Mouse (Mus musculus) liver, postnatal 0 days (tissue): ENCODE data around the gene Sirt1. TPM values are rescaled to one million over a fixed set of nuclear protein-coding genes. Genes with fewer than 3 reads are reported as not detected.
"Not testable (repeated sequence)": the region's sequence is repeated elsewhere in the genome, so short reads cannot be mapped to it uniquely, and the experiment has no call there.

Experiments
- ATAC-seq: fragments of 200-750 bp; cut with Nextera tagmentation; 2 replicates; pipeline ENCODE4 v1.8.0; 2017; ENCODE audit warnings: mild to moderate bottlenecking, moderate library complexity
- DNase-seq: peaks from one replicate; pipeline ENCODE4 v3.0.0-alpha.2; 2016
- H3K27ac ChIP-seq: fragments of 300-500 bp; sonication (generic); 2 replicates; pipeline ENCODE4 v1.5.1; 2014; ENCODE audit warnings: antibody characterized with exemption, moderate library complexity, mild to moderate bottlenecking, low read depth
- H3K27me3 ChIP-seq: fragments of 300-500 bp; sonication (generic); 2 replicates; pipeline ENCODE4 v1.6.1; 2014; ENCODE audit warnings: low read length, control low read depth, mixed read lengths; ENCODE audit not compliant: insufficient read depth
- H3K36me3 ChIP-seq: fragments of 300-500 bp; sonication (generic); replicated peaks from 2 replicates; pipeline ENCODE4 v1.6.1; 2014; ENCODE audit warnings: mild to moderate bottlenecking, control low read depth, low read length, moderate library complexity, mixed read lengths; ENCODE audit not compliant: insufficient read depth
- H3K4me1 ChIP-seq: fragments of 300-500 bp; sonication (generic); 2 replicates; pipeline ENCODE4 v1.6.1; 2014; ENCODE audit warnings: antibody characterized with exemption, mild to moderate bottlenecking, control low read depth; ENCODE audit not compliant: insufficient read depth
- H3K4me2 ChIP-seq: fragments of 300-500 bp; sonication (generic); 2 replicates; pipeline ENCODE4 v1.6.1; 2014; ENCODE audit warnings: low read depth, mild to moderate bottlenecking, low read length, moderate library complexity, mixed read lengths
- H3K4me3 ChIP-seq: fragments of 300-500 bp; sonication (generic); 2 replicates; pipeline ENCODE4 v1.5.1; 2014; ENCODE audit warnings: low read depth, low read length
- H3K9ac ChIP-seq: fragments of 300-500 bp; sonication (generic); replicated peaks from 2 replicates; pipeline ENCODE4 v1.6.1; 2014; ENCODE audit warnings: mild to moderate bottlenecking, moderate library complexity
- H3K9me3 ChIP-seq: fragments of 300-500 bp; sonication (generic); 2 replicates; pipeline ENCODE4 v1.6.1; 2016; ENCODE audit warnings: mild to moderate bottlenecking, control low read depth, low read length, mixed read lengths
- CTCF ChIP-seq: sonication (generic); IDR thresholded peaks from 2 replicates; pipeline ENCODE4 v1.5.1; 2016; ENCODE audit warnings: antibody characterized with exemption, low read depth
- EP300 ChIP-seq: IDR thresholded peaks from 2 replicates; pipeline ENCODE4 v1.6.1; 2016; ENCODE audit warnings: antibody characterized with exemption, low read depth, mild to moderate bottlenecking
- WGBS: fragments of 180-500 bp; shearing (Covaris S2); extraction: QIAGEN DNeasy Blood & Tissue Kit; methylation state at CpG from one replicate; pipeline ENCODE4 v1.1.7; 2014; ENCODE audit not compliant: insufficient replicate concordance; 5-methylcytosine and 5-hydroxymethylcytosine counted together
- polyA plus RNA-seq: library from polyadenylated mRNA; unstranded; fragments of >200 nt; fragmentation: Nextera tagmentation; extraction: Ambion mirVana; gene quantifications from 2 replicates; pipeline ENCODE4 v1.2.1, GENCODE M21; 2015

The Sirt1 gene
- polyA plus RNA-seq, 1 experiment from 2014 or later: 2.8 TPM

DNA sequence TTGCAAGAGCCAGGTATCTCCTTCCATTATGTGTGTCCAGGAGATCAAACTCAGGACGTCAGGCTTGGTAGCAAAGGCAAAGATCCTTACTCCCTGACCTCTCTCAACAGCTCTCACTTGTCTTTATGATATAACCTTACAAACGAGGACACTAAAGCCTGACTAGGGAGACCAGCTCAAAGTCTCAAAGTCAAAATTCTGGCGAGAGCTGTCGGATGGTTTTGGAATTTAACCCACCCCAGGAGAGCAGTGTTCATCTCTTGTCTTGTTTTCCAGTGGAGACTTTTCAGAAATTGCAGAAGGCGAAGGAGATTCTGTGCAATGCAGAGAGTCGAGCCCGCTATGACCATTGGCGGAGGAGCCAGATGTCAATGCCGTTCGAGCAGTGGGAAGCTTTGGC is 15.5 kb upstream of the Sirt1 start:
- Histone ChIP-seq H3K9ac (no peak overlapping the region), H3K27ac (no peak overlapping the region), H3K4me3 (no peak overlapping the region), H3K4me1 (no peaks in the 10 kb centered on the region), H3K9me3 (no peaks in the 10 kb centered on the region), H3K36me3 (0 out of 2 replicates have a peak, but pooled peaks cover 3% of the 10 kb centered on the region), H3K27me3 (no peaks in the 10 kb centered on the region), H3K4me2 (no peak overlapping the region)
- ATAC-seq (no peak), DNase-seq (no peak)
- TF ChIP-seq EP300: no peak
- TF ChIP-seq CTCF: no peak
- 89% methylated on average over 10 of the region's 10 CpGs for WGBS

GRCm38 (mm10) chr10:63388948-63389347 is 7.4 kb upstream of the Sirt1 start:
- H3K4me1 ChIP-seq: 0 out of 2 replicates have a peak, but pooled peaks cover 5% of the 10 kb centered on the region
- WGBS: 56% methylated on average over 4 of the region's 4 CpGs
- H3K4me2 ChIP-seq: no peak overlapping the region
- ATAC-seq (no peak), DNase-seq (no peak)
- H3K4me3 ChIP-seq: no peak overlapping the region
- TF ChIP-seq CTCF (no peak), EP300 (no peak)
- H3K27ac ChIP-seq: no peak overlapping the region
- H3K9me3 ChIP-seq: no peaks in the 10 kb centered on the region
- H3K36me3 ChIP-seq: no peaks in the 10 kb centered on the region
- no peaks in the 10 kb centered on the region for H3K27me3 ChIP-seq
- H3K9ac ChIP-seq: no peak overlapping the region

DNA sequence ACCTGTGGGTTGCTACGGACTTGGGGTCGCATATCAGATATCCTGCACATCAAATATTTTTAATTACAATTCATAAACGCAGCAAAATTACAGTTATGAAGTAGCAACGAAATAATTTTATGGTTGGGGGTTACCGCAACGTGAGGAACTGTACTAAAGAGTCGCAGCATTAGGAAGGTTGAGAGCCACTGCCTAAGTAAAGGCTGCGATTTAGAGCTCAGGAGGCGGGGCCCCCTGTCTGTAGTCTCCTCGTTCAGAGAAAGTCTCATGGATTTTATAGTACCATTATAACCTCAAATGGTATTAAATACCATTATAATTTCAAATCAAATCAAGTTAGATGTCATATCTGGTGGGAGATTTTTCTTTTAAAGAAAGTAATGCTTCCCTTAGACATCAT is 5.5 kb upstream of the Sirt1 start:
- TF ChIP-seq EP300: no peak
- no peak for TF ChIP-seq CTCF
- no peak for DNase-seq
- ATAC-seq: no peak
- Histone ChIP-seq H3K4me3 (peak overlapping the region; percentile 59), H3K9me3 (no peaks in the 10 kb centered on the region), H3K27me3 (no peaks in the 10 kb centered on the region), H3K9ac (peak overlapping the region; percentile 67), H3K27ac (peak overlapping the region; percentile 77), H3K4me1 (peaks cover 8% of the 10 kb centered on the region), H3K4me2 (peak overlapping the region; percentile 83), H3K36me3 (no peaks in the 10 kb centered on the region)
- WGBS: under 1% methylated on average over 10 of the region's 10 CpGs

DNA sequence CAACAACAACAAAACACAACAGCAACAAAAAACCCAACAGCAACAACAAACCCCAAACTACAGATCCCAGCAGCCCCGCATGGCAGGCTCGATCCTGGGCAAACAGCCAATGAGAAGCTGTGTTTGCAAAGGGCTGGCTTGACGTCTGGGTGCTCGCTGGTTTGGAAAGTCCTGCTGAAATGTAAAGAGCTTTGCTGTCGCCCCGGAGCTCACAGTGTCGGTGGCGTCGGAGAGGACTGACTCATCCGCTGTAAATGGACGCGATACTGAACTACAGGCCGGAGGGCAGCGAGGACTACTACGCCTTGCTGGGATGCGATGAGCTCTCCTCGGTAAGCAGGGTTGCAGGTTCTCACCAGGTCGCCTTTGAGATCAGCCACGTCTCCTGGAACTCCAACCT is 4.9 kb upstream of the Sirt1 start:
- 0% methylated on average over 19 of the region's 19 CpGs for WGBS
- Histone ChIP-seq H3K27me3 (no peaks in the 10 kb centered on the region), H3K4me3 (peak overlapping the region; percentile 59), H3K4me1 (peaks cover 14% of the 10 kb centered on the region), H3K9me3 (no peaks in the 10 kb centered on the region), H3K4me2 (peak overlapping the region; percentile 83), H3K9ac (peak overlapping the region; percentile 67), H3K36me3 (no peaks in the 10 kb centered on the region), H3K27ac (peak overlapping the region; percentile 77)
- TF ChIP-seq EP300: no peak
- no peak for TF ChIP-seq CTCF
- peak; percentile 74 for ATAC-seq
- peak; percentile 88 for DNase-seq

GRCm38 (mm10) chr10:63385897-63386296 is 4.4 kb upstream of the Sirt1 start:
- not testable (repeated sequence) for H3K36me3 ChIP-seq, H3K27ac ChIP-seq, H3K9me3 ChIP-seq, DNase-seq, H3K27me3 ChIP-seq, ATAC-seq
- H3K4me2 ChIP-seq: peak overlapping the region; percentile 83
- peak overlapping the region; percentile 67 for H3K9ac ChIP-seq
- WGBS: 24% methylated on average over 5 of the region's 5 CpGs
- H3K4me3 ChIP-seq: peak overlapping the region; percentile 59
- H3K4me1 ChIP-seq: peaks cover 14% of the 10 kb centered on the region

DNA sequence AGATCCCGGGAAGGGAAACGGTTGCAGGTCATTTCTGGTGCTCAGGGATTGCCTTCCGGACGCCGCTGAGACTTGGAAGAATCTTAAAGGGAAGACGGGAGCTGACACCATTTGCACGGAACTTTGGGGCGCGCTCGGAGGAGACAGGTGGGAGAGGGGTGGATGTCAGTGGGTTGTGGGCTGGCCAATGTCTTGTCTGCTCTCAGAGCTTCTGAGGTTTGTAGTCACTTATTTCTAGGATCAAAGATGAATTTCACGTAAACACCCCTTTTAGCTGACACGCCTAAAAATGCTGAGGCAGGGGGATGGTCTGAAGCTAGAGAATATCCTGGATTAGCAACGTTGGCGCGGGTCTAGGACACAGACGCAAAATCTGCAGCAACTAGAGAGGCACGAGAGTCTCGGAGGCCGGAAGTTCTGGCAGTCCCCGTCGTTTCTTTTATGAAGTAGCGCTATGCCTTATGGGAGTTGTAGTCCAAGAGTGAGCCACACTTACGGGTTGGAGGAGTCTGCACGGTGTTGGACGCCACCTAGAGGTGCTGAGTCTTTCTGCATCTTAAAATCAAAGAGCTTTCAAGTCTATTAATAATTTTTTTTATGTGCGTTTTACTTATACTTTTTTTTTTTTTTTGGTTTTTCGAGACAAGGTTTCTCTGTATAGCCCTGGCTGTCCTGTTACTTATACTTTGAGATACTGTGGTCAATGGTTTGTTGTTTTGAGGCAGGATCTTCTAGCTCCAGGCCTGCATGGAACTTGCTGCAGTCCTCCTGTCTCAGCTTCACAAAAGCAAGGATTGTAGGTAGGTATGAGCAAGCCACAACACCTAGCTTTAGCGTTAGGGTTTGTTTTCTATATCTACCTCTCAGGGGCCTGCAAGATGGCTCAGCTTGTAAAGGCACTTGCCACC is 1.1 kb upstream of the Sirt1 start, which contains the start of gene Dnajc12:
Gene Dnajc12, plus strand, starts transcription at position 72 of the 908 bp plus-strand sequence.
- ATAC-seq: peak; percentile 96
- WGBS: 1% methylated on average over 28 of the region's 28 CpGs
- H3K4me1 ChIP-seq: peaks cover 12% of the 10 kb centered on the region

More for the DNA sequence above, 1.1 kb upstream of the Sirt1 start, which contains the start of gene Dnajc12:
- TF ChIP-seq EP300: peak; percentile 40; the same call in 1 of the 2 replicates
- TF ChIP-seq CTCF: peak; percentile 89
- peak within 1 kb of the TSS; percentile 74 for H3K4me3 ChIP-seq
- no peak within 1 kb of the TSS for H3K27ac ChIP-seq
- peak within 1 kb of the TSS; percentile 97 for H3K4me2 ChIP-seq
- no peaks in the 10 kb centered on the region for H3K27me3 ChIP-seq
- H3K9ac ChIP-seq: peak within 1 kb of the TSS; percentile 73
- peak; percentile 87 for DNase-seq
- no peaks in the 10 kb centered on the region for H3K36me3 ChIP-seq
- no peaks in the 10 kb centered on the region for H3K9me3 ChIP-seq
